Mouse (Mus musculus) limb, embryonic 13.5 days (tissue): ENCODE data around the gene Plcg2. TPM values are rescaled to one million over a fixed set of nuclear protein-coding genes. Genes with fewer than 3 reads are reported as not detected.

Experiments
- ATAC-seq: fragments of 200-750 bp; cut with Nextera tagmentation; 2 replicates; pipeline ENCODE4 v1.8.0; 2017; ENCODE audit warnings: low read depth, moderate number of reproducible peaks, moderate TSS enrichment; ENCODE audit not compliant: low FRiP score
- H3K27ac ChIP-seq: fragments of 300-500 bp; sonication (generic); 2 replicates; pipeline ENCODE4 v1.5.1; 2015; ENCODE audit warnings: inconsistent platforms, mild to moderate bottlenecking, moderate library complexity
- H3K27me3 ChIP-seq: fragments of 300-500 bp; sonication (generic); 2 replicates; pipeline ENCODE4 v1.6.1; 2015; ENCODE audit warnings: mild to moderate bottlenecking, inconsistent platforms
- H3K36me3 ChIP-seq: fragments of 300-500 bp; sonication (generic); 2 replicates; pipeline ENCODE4 v1.6.1; 2015; ENCODE audit warnings: inconsistent platforms, mild to moderate bottlenecking, moderate library complexity
- H3K4me1 ChIP-seq: fragments of 300-500 bp; sonication (generic); 2 replicates; pipeline ENCODE4 v1.6.1; 2015; ENCODE audit warnings: inconsistent platforms
- H3K4me2 ChIP-seq: fragments of 300-500 bp; sonication (generic); replicated peaks from 2 replicates; pipeline ENCODE4 v1.6.1; 2015; ENCODE audit warnings: inconsistent platforms, mild to moderate bottlenecking, moderate library complexity
- H3K4me3 ChIP-seq: fragments of 300-500 bp; sonication (generic); 2 replicates; pipeline ENCODE4 v1.5.1; 2015; ENCODE audit warnings: moderate library complexity, mild to moderate bottlenecking, inconsistent platforms
- H3K9ac ChIP-seq: fragments of 300-500 bp; sonication (generic); 2 replicates; pipeline ENCODE4 v1.6.1; 2015; ENCODE audit warnings: mild to moderate bottlenecking, inconsistent platforms
- H3K9me3 ChIP-seq: fragments of 300-500 bp; sonication (generic); 2 replicates; pipeline ENCODE4 v1.6.1; 2016; ENCODE audit warnings: inconsistent platforms
- WGBS: fragments of 180-500 bp; shearing (Covaris S2); methylation state at CpG from one replicate; pipeline ENCODE4 v1.1.7; 2015; 5-methylcytosine and 5-hydroxymethylcytosine counted together
- polyA plus RNA-seq: library from polyadenylated mRNA; unstranded; fragments of >200 nt; fragmentation: Nextera tagmentation; extraction: Ambion mirVana; gene quantifications from 2 replicates; pipeline ENCODE4 v1.2.1, GENCODE M21; 2015

Plcg2 gene
- 2.4 and 3.5 TPM in 2 replicates for polyA plus RNA-seq

DNA sequence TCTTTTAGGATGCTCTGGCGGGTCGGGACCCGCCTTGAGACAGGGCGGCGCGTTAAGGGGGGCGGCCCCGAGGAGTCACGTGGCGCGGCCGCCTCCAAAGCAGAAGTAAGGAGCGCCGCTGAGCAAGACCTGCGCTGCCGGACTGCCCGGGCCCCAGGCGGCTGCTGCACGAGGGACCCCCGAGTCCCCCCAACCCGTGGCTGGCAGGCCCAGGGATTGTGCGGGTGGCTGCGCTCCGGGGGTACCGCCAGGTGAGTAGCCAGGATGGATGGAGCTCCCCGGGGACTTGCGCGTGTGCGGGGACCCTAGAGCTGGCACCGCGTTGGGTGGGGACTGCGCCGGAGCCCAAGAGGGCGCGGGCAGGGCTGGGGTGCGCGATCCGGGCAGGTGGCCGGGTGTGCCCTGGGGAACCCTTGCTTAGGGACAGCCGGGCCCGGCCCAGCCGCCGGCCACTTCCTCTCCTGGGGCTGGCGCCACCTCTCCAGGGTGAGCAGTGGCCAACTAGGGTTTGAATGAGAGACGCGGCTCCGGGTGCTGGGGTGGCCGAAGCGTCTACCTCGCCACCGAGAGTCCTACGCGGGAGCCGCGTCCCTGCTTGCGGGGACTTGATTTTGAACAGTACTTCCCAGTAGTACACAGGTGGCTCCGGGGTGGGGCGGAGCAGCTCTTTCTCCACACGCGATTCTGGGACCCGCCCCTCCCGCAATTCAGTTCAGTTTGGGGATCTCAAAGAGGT lies at the start of gene Plcg2:
Gene Plcg2 (plus strand): TSS at position 113 of the 736 bp plus-strand sequence.
- H3K27me3 ChIP-seq: peaks cover 52% of the 10 kb centered on the region
- H3K36me3 ChIP-seq: no peaks in the 10 kb centered on the region
- peaks cover 16% of the 10 kb centered on the region for H3K4me1 ChIP-seq
- WGBS: under 1% methylated on average over 54 of the region's 62 CpGs
- no peaks in the 10 kb centered on the region for H3K9me3 ChIP-seq
- peak within 1 kb of the TSS; percentile 100 for H3K4me2 ChIP-seq
- no peak within 1 kb of the TSS for H3K27ac ChIP-seq
- peak within 1 kb of the TSS; percentile 72 for H3K9ac ChIP-seq
- ATAC-seq: 0 out of 2 replicates have a peak, but pooled peaks have one; percentile 51
- peak within 1 kb of the TSS; percentile 61 for H3K4me3 ChIP-seq

DNA sequence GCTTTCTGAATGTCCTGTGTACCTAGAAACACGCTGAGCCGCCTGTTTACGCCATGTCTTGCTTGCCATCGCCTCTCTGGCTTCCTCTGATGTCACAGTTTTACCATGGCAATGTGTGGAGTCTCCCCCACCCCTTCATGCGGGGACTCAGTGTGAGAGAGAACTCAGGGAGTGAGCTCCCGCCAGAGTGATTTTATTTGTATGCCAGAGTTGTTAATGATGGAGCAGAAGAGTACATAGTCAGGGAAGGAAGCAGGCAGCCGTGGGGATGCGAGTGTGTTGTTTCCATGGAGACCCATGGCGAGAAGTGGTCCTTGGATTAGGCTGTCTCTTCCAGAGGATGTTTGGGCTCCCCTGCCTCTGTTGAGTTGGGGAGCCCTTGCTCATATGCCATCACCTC lies 47.0 kb upstream of the Plcg2 start:
- WGBS: 84% methylated on average over 9 of the region's 9 CpGs
- no peak for ATAC-seq
- Histone ChIP-seq H3K9me3 (no peaks in the 10 kb centered on the region), H3K4me1 (no peaks in the 10 kb centered on the region; the same call in 1 of the 2 replicates), H3K4me3 (no peak overlapping the region), H3K27me3 (no peaks in the 10 kb centered on the region), H3K36me3 (peaks cover 95% of the 10 kb centered on the region), H3K4me2 (no peak overlapping the region), H3K27ac (no peak overlapping the region), H3K9ac (no peak overlapping the region)

DNA sequence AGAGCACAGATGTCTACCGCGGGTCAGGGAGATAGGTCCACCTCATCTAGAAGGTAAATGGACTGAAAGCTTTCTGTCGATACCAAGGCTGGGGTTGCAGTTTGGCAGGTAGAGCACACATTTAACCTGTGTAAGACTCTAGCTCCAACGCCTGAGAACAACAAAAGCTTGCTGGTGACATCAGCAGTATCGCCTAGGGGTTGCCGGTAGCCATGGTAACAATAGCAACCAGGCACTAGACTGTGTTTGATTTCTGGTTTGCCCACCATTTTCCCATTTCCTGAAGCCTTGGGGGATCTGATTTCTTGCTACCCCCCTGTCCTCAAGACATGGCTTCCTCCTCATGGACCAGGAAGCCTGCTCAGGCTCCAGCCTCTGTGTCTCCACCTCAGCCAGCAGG lies 44.1 kb upstream of the Plcg2 start:
- WGBS: 81% methylated on average over 6 of the region's 6 CpGs
- H3K36me3 ChIP-seq: peaks cover 98% of the 10 kb centered on the region
- no peaks in the 10 kb centered on the region for H3K27me3 ChIP-seq
- no peaks in the 10 kb centered on the region; the same call in 1 of the 2 replicates for H3K4me1 ChIP-seq
- 0 out of 2 replicates have a peak overlapping the region, but pooled peaks have one; percentile 6 for H3K27ac ChIP-seq
- H3K9ac ChIP-seq: no peak overlapping the region
- ATAC-seq: no peak
- no peak overlapping the region for H3K4me3 ChIP-seq
- no peak overlapping the region for H3K4me2 ChIP-seq
- H3K9me3 ChIP-seq: no peaks in the 10 kb centered on the region

DNA sequence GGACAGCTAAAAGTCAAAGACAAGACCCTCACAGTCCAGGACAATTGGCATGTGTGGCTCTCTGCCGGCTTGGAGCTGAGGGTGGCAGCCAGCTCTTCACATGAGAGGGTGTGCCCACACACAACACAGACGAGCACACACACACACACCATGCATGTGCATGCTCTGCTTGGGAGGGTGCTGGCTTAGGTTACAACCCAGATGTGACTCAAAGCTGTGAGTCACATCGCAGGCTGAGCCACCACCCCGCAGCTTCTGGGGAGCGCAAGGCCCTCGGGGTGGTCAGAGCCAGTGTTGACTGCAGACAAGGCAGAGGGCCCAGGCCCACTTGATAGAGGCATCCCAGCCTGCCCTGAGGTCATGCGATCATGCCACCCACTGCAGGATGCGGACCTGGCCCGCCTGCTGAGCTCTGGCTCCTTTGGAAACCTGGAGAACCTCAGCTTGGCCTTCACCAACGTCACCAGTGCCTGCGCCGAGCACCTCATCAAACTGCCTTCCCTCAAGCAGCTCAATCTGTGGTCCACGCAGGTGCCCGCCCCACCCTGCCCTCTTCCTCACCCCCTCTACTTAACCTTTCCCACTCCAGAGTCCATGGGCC lies 43.5 kb upstream of the Plcg2 start:
- H3K36me3 ChIP-seq: peaks cover 97% of the 10 kb centered on the region
- H3K9ac ChIP-seq: no peak overlapping the region
- no peaks in the 10 kb centered on the region for H3K9me3 ChIP-seq
- no peaks in the 10 kb centered on the region; the same call in 1 of the 2 replicates for H3K4me1 ChIP-seq
- no peaks in the 10 kb centered on the region for H3K27me3 ChIP-seq
- no peak for ATAC-seq
- H3K4me2 ChIP-seq: no peak overlapping the region
- H3K27ac ChIP-seq: no peak overlapping the region
- H3K4me3 ChIP-seq: no peak overlapping the region
- 89% methylated on average over 14 of the region's 14 CpGs for WGBS

DNA sequence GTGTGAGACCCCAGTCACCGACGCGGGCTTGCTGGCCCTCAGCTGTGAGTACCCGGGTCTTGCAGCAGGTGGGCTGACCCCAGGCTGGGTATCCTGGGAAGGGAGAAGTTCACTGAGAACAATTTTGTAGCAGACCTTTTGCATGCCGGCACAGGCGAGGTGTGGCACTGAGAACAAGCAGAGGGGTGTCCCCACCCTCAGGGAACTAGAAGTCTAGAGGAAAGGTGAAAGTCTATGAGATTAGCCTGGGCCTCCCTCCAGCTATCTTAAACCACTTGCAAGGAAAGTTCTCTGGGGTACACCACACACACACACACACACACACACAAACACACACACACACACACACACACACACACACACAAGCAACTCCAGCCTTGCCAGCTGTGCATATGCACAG lies 42.4 kb upstream of the Plcg2 start:
- H3K27ac ChIP-seq: no peak overlapping the region
- WGBS: 90% methylated on average over 6 of the region's 6 CpGs
- no peaks in the 10 kb centered on the region for H3K9me3 ChIP-seq
- H3K36me3 ChIP-seq: peaks cover 86% of the 10 kb centered on the region
- no peak for ATAC-seq
- H3K27me3 ChIP-seq: no peaks in the 10 kb centered on the region
- H3K9ac ChIP-seq: no peak overlapping the region
- H3K4me3 ChIP-seq: no peak overlapping the region
- H3K4me1 ChIP-seq: no peaks in the 10 kb centered on the region; the same call in 1 of the 2 replicates
- H3K4me2 ChIP-seq: no peak overlapping the region

DNA sequence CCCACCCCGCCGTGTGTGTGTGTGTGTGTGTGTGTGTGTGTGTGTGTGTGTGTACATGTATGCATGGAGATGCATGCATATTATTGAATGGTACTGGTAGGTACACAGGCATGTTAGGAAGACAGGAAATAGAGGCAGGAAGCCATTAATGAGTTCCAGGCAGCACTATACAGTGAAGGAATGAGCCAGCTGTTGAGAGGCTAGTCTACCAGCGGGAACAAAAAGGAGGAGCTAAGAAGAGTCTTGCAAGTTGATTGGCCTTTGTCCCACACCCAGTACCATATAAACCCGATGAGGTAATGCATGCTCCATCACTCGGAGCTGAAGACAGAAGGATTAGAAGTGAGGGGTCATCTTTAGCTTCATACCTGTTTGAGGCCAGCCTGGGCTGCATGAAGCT lies 39.7 kb upstream of the Plcg2 start:
- Histone ChIP-seq H3K9me3 (no peaks in the 10 kb centered on the region), H3K9ac (no peak overlapping the region), H3K4me1 (no peaks in the 10 kb centered on the region; the same call in 1 of the 2 replicates), H3K27me3 (no peaks in the 10 kb centered on the region), H3K36me3 (peaks cover 59% of the 10 kb centered on the region), H3K27ac (no peak overlapping the region), H3K4me2 (no peak overlapping the region), H3K4me3 (no peak overlapping the region)
- no peak; the same call in 1 of the 2 replicates for ATAC-seq
- 56% methylated on average over 5 of the region's 5 CpGs for WGBS

DNA sequence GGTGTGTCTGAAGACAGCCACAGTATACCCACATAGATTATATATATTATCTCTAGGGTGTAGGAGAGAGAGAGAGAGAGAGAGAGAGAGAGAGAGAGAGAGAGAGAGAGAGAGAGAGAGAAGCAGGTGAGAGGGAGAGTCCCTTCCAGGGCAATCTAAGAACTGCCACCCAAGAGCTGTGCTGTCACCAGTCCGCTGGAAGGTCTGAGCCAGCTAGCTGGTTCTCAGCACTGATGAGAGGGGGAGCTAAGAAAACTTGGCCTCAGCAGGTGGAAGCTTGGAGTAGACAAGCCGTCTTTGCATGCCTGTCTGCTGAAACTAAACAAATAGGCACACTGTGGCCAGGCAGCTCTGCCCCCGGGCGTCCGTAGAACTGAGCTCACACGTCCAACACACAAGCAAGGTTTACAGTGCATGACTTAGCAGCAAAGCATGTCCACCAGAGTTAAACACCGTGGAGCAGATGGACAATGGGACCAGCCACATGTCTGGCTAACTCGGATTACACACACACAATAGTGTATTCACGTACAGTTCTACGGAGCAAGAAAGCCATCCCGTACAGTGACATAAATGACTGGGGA lies 35.3 kb upstream of the Plcg2 start:
- Histone ChIP-seq H3K9me3 (no peaks in the 10 kb centered on the region), H3K9ac (no peak overlapping the region), H3K27me3 (no peaks in the 10 kb centered on the region), H3K4me3 (no peak overlapping the region), H3K27ac (no peak overlapping the region), H3K4me1 (no peaks in the 10 kb centered on the region; the same call in 1 of the 2 replicates), H3K36me3 (peaks cover 15% of the 10 kb centered on the region), H3K4me2 (no peak overlapping the region)
- 78% methylated on average over 11 of the region's 11 CpGs for WGBS
- ATAC-seq: no peak

DNA sequence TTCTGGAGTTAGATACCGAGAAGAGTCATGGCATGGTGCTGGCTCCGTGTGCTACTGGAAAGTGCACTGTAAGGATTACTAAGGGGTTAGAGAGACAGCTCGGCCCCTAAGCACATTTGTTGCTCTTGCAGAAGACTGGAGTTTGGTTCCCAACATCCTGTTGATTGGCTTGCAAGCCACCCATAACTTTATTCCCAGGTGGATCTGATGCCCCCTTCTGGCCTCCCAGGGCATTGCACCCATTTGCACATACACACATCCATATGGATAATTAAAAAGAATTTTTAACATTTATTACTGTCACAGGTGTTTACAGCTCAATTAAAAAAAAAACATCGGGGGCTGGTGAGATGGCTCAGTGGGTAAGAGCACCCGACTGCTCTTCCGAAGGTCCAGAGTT lies 33.6 kb upstream of the Plcg2 start:
- no peaks in the 10 kb centered on the region for H3K36me3 ChIP-seq
- H3K27ac ChIP-seq: no peak overlapping the region
- no peak for ATAC-seq
- H3K4me1 ChIP-seq: peaks cover under 1% of the 10 kb centered on the region; the same call in 1 of the 2 replicates
- no peaks in the 10 kb centered on the region for H3K9me3 ChIP-seq
- no peak overlapping the region for H3K4me2 ChIP-seq
- no peak overlapping the region for H3K4me3 ChIP-seq
- no peak overlapping the region for H3K9ac ChIP-seq
- 94% methylated on average over 6 of the region's 6 CpGs for WGBS
- H3K27me3 ChIP-seq: no peaks in the 10 kb centered on the region

DNA sequence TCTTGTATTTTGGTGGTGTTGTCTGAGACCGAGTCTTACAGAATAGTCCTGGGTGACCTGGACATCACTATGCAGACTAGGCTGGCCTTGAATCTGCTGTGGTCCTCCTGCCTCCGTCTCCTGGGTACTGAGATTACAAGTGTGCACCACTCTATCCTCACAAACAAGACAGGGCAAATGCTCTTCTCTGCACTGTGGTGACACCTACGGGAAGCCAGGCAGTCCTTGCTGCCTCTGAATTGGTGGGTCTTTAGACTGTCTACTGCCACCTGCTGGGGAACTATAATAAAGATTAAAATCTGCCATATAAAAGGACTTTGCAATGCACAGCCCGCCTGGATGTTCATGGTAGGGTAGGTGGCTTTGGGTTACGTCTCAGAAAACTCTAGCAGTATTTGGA lies 32.8 kb upstream of the Plcg2 start:
- H3K9me3 ChIP-seq: no peaks in the 10 kb centered on the region
- ATAC-seq: peak; percentile 68

DNA sequence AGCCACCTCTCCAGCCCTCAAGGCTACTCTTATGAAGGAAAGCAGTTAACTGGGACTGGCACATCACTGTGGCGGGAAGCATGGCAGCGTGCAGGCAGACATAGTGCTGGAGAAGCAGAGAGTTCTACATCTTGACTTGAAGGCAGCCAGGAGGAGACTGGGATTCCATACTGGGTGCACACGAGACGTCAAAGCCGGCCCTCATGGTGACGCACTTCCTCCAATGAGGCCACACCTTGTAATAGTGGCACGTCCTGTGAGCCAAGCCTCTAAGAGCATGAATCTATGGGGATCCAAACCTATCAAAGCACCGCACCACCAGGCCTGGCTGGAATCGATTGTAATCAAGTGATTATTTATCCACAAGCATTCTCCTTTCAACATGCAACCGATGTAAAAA lies 30.6 kb upstream of the Plcg2 start:
- H3K27me3 ChIP-seq: no peaks in the 10 kb centered on the region
- no peak overlapping the region for H3K27ac ChIP-seq
- H3K9ac ChIP-seq: no peak overlapping the region
- H3K4me1 ChIP-seq: peaks cover 17% of the 10 kb centered on the region
- no peak overlapping the region for H3K4me2 ChIP-seq
- no peaks in the 10 kb centered on the region for H3K9me3 ChIP-seq
- 85% methylated on average over 10 of the region's 10 CpGs for WGBS
- no peak overlapping the region for H3K4me3 ChIP-seq
- ATAC-seq: no peak
- no peaks in the 10 kb centered on the region for H3K36me3 ChIP-seq

More for the DNA sequence above, 32.8 kb upstream of the Plcg2 start:
- Histone ChIP-seq H3K4me2 (no peak overlapping the region), H3K4me3 (no peak overlapping the region), H3K9ac (no peak overlapping the region), H3K27me3 (no peaks in the 10 kb centered on the region), H3K4me1 (peaks cover 8% of the 10 kb centered on the region), H3K36me3 (no peaks in the 10 kb centered on the region), H3K27ac (no peak overlapping the region)
- 47% methylated on average over 5 of the region's 5 CpGs for WGBS

DNA sequence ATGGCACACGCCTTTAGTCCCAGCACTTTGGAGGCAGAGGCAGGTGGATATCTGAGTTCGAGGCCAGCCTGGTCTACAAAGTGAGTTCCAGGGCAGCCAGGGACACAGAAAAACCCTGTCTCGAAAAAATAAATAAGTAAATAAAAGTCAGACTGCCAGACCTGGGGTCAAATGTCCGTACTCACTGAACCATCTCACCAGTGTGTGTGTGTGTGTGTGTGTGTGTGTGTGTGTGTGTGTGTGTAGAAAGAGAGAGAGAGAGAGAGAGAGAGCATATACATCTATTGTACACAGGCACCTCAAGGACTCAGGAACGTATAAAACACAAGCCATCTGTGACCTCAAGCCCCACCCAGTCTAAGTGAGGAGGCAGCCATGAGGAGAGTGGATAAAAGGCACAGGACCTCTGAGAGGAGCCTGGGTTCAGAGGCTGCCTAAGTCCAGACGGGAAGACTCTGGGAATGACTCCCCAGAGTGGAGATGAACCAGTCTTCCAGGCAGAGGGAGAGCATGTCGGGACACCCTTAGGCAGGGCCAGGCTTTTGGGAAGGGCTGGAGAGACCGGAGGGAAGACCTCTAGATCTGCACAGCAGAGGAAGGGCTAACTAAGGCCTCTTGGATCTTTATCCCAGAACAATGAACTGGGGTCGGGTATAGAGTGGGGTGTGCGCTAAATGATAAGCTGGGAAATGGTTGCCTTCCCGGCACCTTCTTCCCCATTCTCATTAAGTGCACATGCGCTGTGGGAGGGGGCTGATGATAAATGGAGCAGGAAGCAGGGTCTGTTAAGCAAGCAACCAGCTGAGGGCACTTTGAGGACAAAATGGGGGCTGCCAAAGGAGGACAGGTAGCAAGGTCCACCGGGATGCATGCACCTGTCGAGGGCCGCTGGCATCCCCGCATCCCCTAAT lies 28.4 kb upstream of the Plcg2 start:
- Histone ChIP-seq H3K4me2 (peak overlapping the region; percentile 57), H3K4me1 (peaks cover 17% of the 10 kb centered on the region), H3K27ac (no peak overlapping the region), H3K9ac (peak overlapping the region; percentile 45), H3K36me3 (no peaks in the 10 kb centered on the region), H3K9me3 (no peaks in the 10 kb centered on the region), H3K4me3 (peak overlapping the region; percentile 27), H3K27me3 (no peaks in the 10 kb centered on the region)
- 33% methylated on average over 16 of the region's 16 CpGs for WGBS
- ATAC-seq: no peak; the same call in 1 of the 2 replicates
